Mouse (Mus musculus) intestine, embryonic 16.5 days (tissue): ENCODE data around the gene Gm20877. TPM values are rescaled to one million over a fixed set of nuclear protein-coding genes. Genes with fewer than 3 reads are reported as not detected.
"Not testable (repeated sequence)": the region's sequence is repeated elsewhere in the genome, so short reads cannot be mapped to it uniquely, and the experiment has no call there.

Experiments
- ATAC-seq: fragments of 200-750 bp; cut with Nextera tagmentation; 2 replicates; pipeline ENCODE4 v1.8.0; 2017; ENCODE audit warnings: moderate TSS enrichment, moderate library complexity
- H3K27ac ChIP-seq: fragments of 300-500 bp; sonication (generic); 2 replicates; pipeline ENCODE4 v1.5.1; 2014; ENCODE audit warnings: mild to moderate bottlenecking, low read length
- H3K27me3 ChIP-seq: fragments of 300-500 bp; sonication (generic); replicated peaks from 2 replicates; pipeline ENCODE4 v1.6.1; 2014; ENCODE audit warnings: low read length, control low read depth, mixed read lengths; ENCODE audit not compliant: control insufficient read depth, insufficient read depth
- H3K36me3 ChIP-seq: fragments of 300-500 bp; sonication (generic); 2 replicates; pipeline ENCODE4 v1.6.1; 2014; ENCODE audit warnings: low read length, control low read depth; ENCODE audit not compliant: control insufficient read depth, insufficient read depth
- H3K4me1 ChIP-seq: fragments of 300-500 bp; sonication (generic); 2 replicates; pipeline ENCODE4 v1.6.1; 2014; ENCODE audit warnings: low read length, control low read depth, mixed read lengths; ENCODE audit not compliant: control insufficient read depth, insufficient read depth
- H3K4me2 ChIP-seq: fragments of 300-500 bp; sonication (generic); 2 replicates; pipeline ENCODE4 v1.6.1; 2014; ENCODE audit warnings: low read depth, low read length, control low read depth
- H3K4me3 ChIP-seq: fragments of 300-500 bp; sonication (generic); 2 replicates; pipeline ENCODE4 v1.5.1; 2014; ENCODE audit warnings: mild to moderate bottlenecking, low read length
- H3K9ac ChIP-seq: fragments of 300-500 bp; sonication (generic); 2 replicates; pipeline ENCODE4 v1.6.1; 2014; ENCODE audit warnings: low read depth, low read length
- H3K9me3 ChIP-seq: fragments of 300-500 bp; sonication (generic); 2 replicates; pipeline ENCODE4 v1.6.1; 2016; ENCODE audit warnings: low read length, control low read depth; ENCODE audit not compliant: control insufficient read depth
- WGBS: fragments of 180-500 bp; shearing (Covaris S2); extraction: QIAGEN DNeasy Blood & Tissue Kit; methylation state at CpG from one replicate; pipeline ENCODE4 v1.1.7; 2014; 5-methylcytosine and 5-hydroxymethylcytosine counted together
- polyA plus RNA-seq: library from polyadenylated mRNA; unstranded; fragments of >200 nt; fragmentation: Nextera tagmentation; extraction: Ambion mirVana; gene quantifications from 2 replicates; pipeline ENCODE4 v1.2.1, GENCODE M21; 2015

Gm20877 gene
- polyA plus RNA-seq: not detected in 2 replicates

GRCm38 (mm10) chrY:17093573-17093972, at the start of gene Gm20877:
TSS of gene Gm20877 (plus strand) at chrY:17093873.
- H3K9ac ChIP-seq, H3K27me3 ChIP-seq, H3K4me2 ChIP-seq, H3K9me3 ChIP-seq, ATAC-seq, H3K4me3 ChIP-seq, H3K27ac ChIP-seq, H3K4me1 ChIP-seq, H3K36me3 ChIP-seq: not testable (repeated sequence)
- no CpG with 5 or more reads among the region's 3 CpGs for WGBS
